Mouse (Mus musculus): ENCODE results near the gene Golm1.

The Golm1 gene

DNA sequence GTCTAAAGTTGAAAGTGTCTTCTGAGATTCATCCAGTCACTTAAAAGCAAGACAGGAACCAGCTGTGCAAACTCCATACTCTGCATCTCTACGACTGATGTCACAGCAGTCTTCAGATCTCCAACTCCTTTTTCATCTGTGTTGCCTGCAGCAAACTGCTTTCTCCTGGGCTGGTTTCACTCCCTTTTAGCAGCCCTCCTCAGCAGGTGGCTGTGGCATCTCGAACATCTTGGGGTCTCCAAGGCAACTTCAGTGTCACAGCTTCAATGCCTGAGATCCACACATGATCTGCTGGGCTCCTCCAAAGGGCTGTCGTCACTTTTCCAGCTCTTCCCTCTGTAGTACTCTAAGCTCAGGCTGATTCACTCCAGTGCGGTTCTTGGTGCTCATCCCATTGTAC lies 84.9 kb downstream of the Golm1 start:
- in situ Hi-C loops (cut with MboI): no loop called here

DNA sequence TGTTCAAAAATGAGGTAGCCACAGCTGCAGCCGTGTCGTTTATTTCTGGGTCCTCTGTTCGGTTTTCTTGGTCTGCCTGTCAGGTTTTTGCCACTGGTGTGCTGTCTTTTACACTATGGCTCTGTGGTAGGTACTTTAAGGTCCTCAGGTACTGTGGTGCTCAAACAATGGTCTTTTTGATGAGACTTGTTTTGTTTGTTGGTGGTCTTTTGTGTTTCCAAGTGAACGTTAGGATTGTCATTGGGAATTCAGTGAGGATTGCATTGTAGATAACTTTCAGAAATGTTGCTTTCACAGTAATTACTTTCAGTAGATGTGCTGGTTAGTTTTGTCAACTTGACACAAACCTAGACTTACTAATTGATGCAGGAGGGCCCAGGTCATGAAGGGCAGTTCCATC lies 85.9 kb downstream of the Golm1 start:
- in situ Hi-C loops (cut with MboI): no loop called here

DNA sequence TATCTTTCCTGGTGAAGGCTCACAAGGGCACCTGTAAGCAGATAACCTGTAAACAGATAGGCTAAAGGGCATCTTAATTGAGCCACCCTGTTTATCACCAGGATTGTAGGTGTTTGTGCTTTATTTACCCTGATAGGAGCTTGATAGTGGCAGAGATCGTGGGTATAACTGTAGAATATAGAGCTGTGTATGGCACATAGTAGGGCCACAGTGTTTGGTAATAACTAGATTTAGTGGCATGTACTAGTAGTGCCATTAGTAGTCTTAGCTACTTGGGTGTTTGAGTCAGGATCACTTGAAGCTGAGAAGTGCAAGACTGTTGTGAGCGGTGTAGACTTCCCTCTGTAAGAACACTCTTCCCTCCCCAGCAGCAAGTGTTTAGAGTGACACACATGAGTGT lies 88.4 kb downstream of the Golm1 start:
- in situ Hi-C loops (cut with MboI): no loop called here

- in situ Hi-C loops (cut with MboI): no loop called here
Measured at GRCm38 (mm10) chr13:59585648-59586005, 90.0 kb downstream of the Golm1 start.

DNA sequence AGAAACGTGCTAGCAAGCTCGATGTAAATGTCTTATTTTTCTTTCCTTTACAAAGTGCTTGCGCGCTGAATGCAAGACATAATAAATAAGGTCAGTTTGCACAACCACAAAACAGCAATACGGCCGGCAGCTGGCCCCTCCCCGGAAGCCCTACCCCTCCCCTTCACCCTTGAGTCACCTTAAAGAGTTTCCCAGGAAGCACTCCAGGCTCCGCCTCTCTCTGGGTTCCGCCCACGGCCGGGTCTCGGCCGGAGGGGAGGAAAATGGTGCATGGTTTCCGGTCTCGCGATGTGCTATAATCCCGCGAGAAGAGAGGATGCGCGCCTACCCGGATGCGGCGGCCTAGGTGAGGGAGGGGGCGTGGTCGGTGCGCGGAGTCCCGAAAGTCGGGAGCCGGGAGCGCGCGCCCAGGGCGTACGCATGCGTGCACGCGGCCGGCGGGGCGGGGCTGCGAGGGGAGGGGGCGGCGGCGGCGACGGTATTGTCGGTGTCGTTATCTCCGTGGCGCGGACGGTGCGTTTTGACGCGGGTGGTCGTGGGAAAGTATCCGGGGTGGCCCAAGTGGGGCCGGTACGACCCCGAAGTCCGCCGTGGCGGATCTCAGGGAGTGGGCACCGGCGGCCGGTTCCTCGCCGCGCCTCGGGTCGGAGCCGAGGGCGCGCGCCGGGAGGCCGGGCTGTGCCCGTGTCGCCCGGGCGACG lies 90.5 kb downstream of the Golm1 start, which contains the start of the genes Agtpbp1 and Naa35:
Gene Agtpbp1, minus strand, starts transcription at position 281 of the 701 bp plus-strand sequence.
Gene Naa35, plus strand, starts transcription at position 313 of the 701 bp plus-strand sequence.
- in situ Hi-C loops (cut with MboI): no loop called here

Measured in mature B cell (primary cell).